Mouse (Mus musculus): ENCODE data around the gene Mars. TPM values are rescaled to one million over a fixed set of nuclear protein-coding genes. Genes with fewer than 3 reads are reported as not detected.
A peak's percentile ranks its signal among the peaks of the same experiment; 100 is the strongest.

The Mars gene
- total RNA-seq, 2 experiments from 2014 or later: 82.6 to 86.3 TPM

DNA sequence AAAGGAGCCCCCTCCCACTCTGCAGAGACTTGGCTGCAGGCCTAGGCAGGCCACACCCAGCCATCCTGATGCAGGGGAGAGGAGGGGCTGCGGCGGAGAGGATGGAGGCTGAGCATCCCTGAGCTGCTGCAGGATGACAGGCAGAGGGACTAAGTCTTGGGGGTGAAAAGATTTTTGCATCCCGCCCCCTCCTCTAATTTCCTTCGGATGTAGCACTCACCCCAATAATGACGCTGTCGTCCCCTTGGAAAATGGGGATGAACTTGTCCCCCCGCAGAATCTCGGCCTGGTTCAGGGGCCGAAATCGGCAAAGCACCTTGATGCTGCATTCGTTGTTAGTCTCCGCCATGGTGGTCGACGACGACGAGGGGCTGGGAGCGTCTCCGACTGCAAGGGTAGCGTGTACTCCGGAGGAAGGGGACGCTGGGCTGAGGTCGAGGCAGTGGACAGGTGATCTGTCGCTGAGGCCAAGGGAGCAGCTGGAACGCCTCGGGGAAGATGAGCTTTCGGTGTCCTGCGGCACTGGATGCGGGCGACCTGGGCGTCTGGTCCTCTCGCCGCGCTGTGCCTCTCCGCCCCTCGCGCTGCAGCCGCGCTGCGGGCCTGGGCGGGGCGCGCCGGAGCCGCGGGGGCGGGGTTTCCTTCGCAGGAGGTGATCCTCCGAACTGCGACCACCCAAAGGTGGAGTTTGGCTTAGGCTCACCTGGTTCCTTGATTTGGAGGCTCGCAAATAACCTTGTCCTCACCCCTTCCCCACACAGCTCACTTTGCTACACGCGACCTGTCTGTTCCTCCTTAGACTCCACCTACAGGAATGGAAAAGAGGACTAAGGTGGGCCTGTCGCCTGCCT, 48.8 kb downstream of the Mars start, which contains the start of gene Kif5a:
Gene Kif5a (minus strand): TSS at position 801 of the 851 bp plus-strand sequence.
- DNase-seq: peak; percentile 56

DNA sequence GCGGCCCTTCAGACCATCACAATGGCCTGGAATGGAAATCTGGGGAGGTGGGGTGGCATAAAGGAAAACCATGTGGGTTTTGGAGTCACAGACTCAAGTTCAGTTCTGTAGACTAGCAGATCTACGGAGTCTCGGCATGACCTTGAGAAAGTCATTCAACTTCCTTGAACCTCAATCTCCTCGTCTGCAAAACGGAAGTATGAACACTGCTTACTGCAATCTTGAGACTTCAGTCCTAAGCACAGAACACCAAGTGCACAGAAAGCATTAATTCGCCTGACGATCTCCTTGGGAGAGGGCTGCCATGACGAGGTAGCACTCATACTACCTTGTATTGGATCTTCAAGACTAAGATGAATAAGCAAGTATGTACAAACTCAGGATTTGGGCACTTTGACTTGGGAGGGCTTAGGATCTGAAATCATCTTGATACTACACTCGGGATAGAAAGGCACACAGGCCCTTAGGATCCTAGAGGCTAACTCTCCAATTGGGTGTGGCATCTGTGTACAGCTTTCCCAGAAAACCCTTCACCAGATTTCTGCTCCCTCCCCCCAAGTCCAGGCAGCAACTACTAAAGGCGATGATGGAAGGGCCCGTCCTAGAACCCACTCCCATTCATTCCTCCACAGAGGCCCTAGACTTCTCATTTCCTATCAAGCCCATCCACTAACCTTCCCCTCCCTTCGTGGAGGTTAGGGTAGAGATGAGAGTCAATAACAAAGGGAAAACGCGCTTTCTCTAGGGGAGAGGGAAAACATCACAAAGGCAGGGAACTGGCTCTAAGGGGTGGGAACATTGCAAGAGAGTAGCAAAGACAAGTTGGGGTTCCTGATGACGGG, 49.7 kb downstream of the Mars start:
- no peak for DNase-seq

DNA sequence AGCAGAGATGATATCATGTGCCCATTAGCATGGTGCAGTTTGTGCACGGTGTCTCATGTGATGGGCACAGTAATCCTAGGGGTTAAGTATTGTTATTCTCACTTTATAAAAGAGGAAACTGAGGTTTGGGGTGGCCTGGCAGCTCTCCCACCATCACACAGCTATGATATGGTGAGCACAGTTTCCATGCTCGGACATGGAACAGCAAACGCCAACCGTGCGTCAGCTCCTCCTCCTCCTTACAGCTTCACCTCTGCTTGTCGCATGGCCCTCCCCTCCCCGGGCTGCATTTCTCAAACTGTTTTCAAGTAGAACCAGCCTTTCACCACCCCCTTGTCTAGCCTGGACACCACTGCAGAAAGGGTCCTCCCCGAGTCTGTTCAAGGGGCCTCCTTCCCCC, 53.1 kb downstream of the Mars start:
- DNase-seq: no peak

DNA sequence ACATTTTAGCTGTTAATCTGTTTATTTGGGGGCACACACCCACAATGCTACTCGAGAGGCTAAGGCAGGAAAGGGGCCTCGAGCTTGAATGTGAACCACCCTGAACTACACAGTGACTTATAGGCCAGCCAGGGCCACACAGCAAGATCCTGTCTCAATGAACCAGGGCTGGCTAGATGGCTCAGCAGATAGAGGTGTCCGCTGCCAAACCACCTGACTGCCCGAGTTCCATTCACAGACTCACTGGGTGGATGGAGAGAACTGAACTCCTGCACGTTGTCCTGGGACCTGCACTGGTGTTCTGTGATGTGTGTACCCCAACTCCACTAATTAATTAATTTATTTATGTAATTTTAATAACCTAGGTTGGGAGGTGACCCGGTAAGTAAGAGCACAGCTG, 53.8 kb downstream of the Mars start:
- no peak for DNase-seq

DNA sequence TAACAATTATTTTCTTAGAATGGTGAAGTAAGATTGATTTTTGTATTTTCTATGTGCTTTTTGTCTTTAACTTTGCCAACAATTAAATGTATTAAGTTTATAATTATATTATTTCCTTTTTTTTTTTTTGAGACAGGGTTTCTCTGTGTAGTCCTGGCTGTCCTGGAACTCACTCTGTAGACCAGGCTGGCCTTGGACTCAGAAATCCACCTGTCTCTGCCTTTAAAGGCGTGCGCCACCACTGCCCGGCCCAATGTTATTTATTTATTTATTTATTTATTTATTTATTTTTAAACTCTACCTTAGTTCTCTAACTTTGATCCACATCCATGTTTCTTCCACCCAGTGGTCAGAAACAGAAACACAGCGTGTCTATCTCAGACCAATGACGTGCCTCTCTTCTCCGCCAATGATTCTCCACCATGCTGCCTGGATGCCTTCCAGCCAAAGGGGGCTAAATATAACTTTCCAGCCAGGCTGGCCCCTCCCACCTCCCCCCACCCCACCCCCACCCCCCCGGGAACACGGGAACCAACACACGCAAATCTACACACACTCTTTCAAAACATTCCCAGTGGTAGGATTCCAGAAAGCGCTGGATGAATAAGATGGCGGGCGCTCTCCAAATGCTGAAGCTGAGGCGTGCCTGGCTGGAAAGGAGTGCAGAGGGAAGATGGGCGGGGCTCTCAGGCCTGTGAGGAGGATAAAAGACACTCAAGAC, 55.8 kb downstream of the Mars start:
- DNase-seq: peak; percentile 79

DNA sequence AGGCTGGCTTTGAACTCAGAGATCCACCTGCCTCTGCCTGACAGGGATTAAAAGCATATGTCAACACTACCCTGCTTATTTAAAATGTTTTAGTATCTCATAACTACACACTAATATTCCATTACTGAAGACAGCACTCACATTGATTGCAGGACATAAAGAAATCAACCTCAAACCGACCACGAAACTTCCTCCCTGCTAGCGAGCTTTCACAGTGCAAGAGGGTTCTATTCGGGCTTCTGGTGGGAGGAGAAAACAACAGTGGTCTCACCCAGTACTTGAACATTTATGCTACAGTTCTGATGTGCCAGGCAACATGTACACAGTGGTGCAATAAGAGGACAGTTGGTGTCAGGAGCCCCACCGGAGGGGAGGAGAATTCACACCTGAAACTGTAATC, 60.8 kb downstream of the Mars start:
- DNase-seq: no peak

Other genes with a start within 250 kb of the Mars start
- gene Cdk4, start 248.3 kb downstream of the Mars start, total RNA-seq (2021): 100 to 1,000 TPM; 267 to 302 TPM
- 10 to 100 TPM; 81.7 to 94.3 TPM for gene Tspan31, start 241.5 kb downstream of the Mars start, total RNA-seq (2021)
- gene Agap2, start 236.5 kb downstream of the Mars start, total RNA-seq (2021): 1 to 10 TPM; 5.7 to 6.2 TPM
- gene Os9, start 190.7 kb downstream of the Mars start, total RNA-seq (2021): 10 to 100 TPM; 82.0 to 88.6 TPM
- gene B4galnt1, start 146.6 kb downstream of the Mars start, total RNA-seq (2021): 10 to 100 TPM; 12.7 to 16.3 TPM
- 10 to 100 TPM in 1 of 2 experiments, 1 to 10 TPM in 1; 7.4 to 13.7 TPM for gene Slc26a10, start 131.1 kb downstream of the Mars start, total RNA-seq (2021)
- 10 to 100 TPM; 18.1 to 26.5 TPM for gene Arhgef25, start 121.7 kb downstream of the Mars start, total RNA-seq (2021)
- gene Dtx3, start 116.1 kb downstream of the Mars start, total RNA-seq (2021): 10 to 100 TPM; 48.3 to 69.4 TPM
- 10 to 100 TPM; 27.7 to 30.9 TPM for gene Pip4k2c, start 100.2 kb downstream of the Mars start, total RNA-seq (2021)
- gene Kif5a, start 48.4 kb downstream of the Mars start, total RNA-seq (2021): 10 to 100 TPM in 1 of 2 experiments, 1 to 10 TPM in 1; 7.4 to 16.9 TPM
- gene Dctn2, start 45.4 kb downstream of the Mars start, total RNA-seq (2021): 100 to 1,000 TPM; 151 to 164 TPM
- gene Mbd6, start 22.8 kb downstream of the Mars start, total RNA-seq (2021): 10 to 100 TPM; 42.9 to 66.4 TPM
- 1 to 10 TPM; 6.5 to 6.6 TPM for gene Arhgap9, start 10.2 kb upstream of the Mars start, total RNA-seq (2021)
- 1 to 10 TPM; 5.2 to 5.6 TPM for gene Gli1, start 30.2 kb upstream of the Mars start, total RNA-seq (2021)
- 1 to 10 TPM; 1.2 to 6.6 TPM for gene Inhbe, start 42.6 kb upstream of the Mars start, total RNA-seq (2021)
- 10 to 100 TPM; 10.9 to 22.9 TPM for gene Inhbc, start 58.6 kb upstream of the Mars start, total RNA-seq (2021)
- 100 to 1,000 TPM; 119 to 123 TPM for gene R3hdm2, start 68.5 kb upstream of the Mars start, total RNA-seq (2021)
- 10 to 100 TPM in 1 of 2 experiments, 1 to 10 TPM in 1; 5.2 to 16.9 TPM for gene Stac3, start 189.9 kb upstream of the Mars start, total RNA-seq (2021)
- 10 to 100 TPM; 49.3 to 56.4 TPM for gene Ndufa4l2, start 203.2 kb upstream of the Mars start, total RNA-seq (2021)
- gene Shmt2, start 210.7 kb upstream of the Mars start, total RNA-seq (2021): 10 to 100 TPM; 56.1 to 57.7 TPM
- gene Nxph4, start 222.8 kb upstream of the Mars start, total RNA-seq (2021): 1 to 10 TPM; 5.3 TPM

Measured in adrenal gland, postnatal 10 days (tissue).